Mouse (Mus musculus): ENCODE measurements around the gene Adamts17. TPM values are rescaled to one million over a fixed set of nuclear protein-coding genes. Genes with fewer than 3 reads are reported as not detected.

Gene Adamts17
- polyA plus RNA-seq, 1 experiment from 2014 or later, result 1.6 TPM

GRCm38 (mm10) chr7:66867719-66868501 lies 28.4 kb downstream of the Adamts17 start:
- no peak for ATAC-seq
- Histone ChIP-seq H3K4me2 (replicated peaks; ENCODE audit: low read depth) (no peak overlapping the region), H3K4me1 (replicated peaks; ENCODE audit: control insufficient read depth, insufficient read depth, low read length) (0 out of 2 replicates have a peak, but pooled peaks cover 7% of the 10 kb centered on the region), H3K4me3 (ENCODE audit: low read depth, low read length) (no peak overlapping the region), H3K27me3 (replicated peaks; ENCODE audit: control insufficient read depth, insufficient read depth, low read length) (no peaks in the 10 kb centered on the region), H3K36me3 (ENCODE audit: control insufficient read depth, insufficient read depth) (no peaks in the 10 kb centered on the region), H3K9me3 (ENCODE audit: control insufficient read depth) (no peaks in the 10 kb centered on the region), H3K27ac (ENCODE audit: low read depth, low read length) (peak overlapping the region; percentile 21; the same call in 1 of the 2 replicates), H3K9ac (ENCODE audit: low read depth, low read length) (no peak overlapping the region)
- TF ChIP-seq CTCF (IDR thresholded peaks at IDR 0.05; ENCODE audit: low read depth), result peak; percentile 35; the same call in 1 of the 2 replicates
- WGBS, result 56% methylated on average over 13 of the region's 13 CpGs

GRCm38 (mm10) chr7:66871520-66871919 lies 32.0 kb downstream of the Adamts17 start:
- no peaks in the 10 kb centered on the region for H3K36me3 ChIP-seq (ENCODE audit: control insufficient read depth, insufficient read depth)
- H3K4me2 ChIP-seq (replicated peaks; ENCODE audit: low read depth), result no peak overlapping the region
- H3K4me3 ChIP-seq (ENCODE audit: low read depth, low read length), result no peak overlapping the region
- WGBS, result 66% methylated on average over 7 of the region's 7 CpGs
- no peaks in the 10 kb centered on the region for H3K27me3 ChIP-seq (replicated peaks; ENCODE audit: control insufficient read depth, insufficient read depth, low read length)
- no peaks in the 10 kb centered on the region for H3K9me3 ChIP-seq (ENCODE audit: control insufficient read depth)
- ATAC-seq, result no peak
- no peak for TF ChIP-seq CTCF (IDR thresholded peaks at IDR 0.05; ENCODE audit: low read depth)
- no peak overlapping the region for H3K9ac ChIP-seq (ENCODE audit: low read depth, low read length)
- H3K27ac ChIP-seq (ENCODE audit: low read depth, low read length), result peak overlapping the region; percentile 15; the same call in 1 of the 2 replicates
- 0 out of 2 replicates have a peak, but pooled peaks cover 7% of the 10 kb centered on the region for H3K4me1 ChIP-seq (replicated peaks; ENCODE audit: control insufficient read depth, insufficient read depth, low read length)

DNA sequence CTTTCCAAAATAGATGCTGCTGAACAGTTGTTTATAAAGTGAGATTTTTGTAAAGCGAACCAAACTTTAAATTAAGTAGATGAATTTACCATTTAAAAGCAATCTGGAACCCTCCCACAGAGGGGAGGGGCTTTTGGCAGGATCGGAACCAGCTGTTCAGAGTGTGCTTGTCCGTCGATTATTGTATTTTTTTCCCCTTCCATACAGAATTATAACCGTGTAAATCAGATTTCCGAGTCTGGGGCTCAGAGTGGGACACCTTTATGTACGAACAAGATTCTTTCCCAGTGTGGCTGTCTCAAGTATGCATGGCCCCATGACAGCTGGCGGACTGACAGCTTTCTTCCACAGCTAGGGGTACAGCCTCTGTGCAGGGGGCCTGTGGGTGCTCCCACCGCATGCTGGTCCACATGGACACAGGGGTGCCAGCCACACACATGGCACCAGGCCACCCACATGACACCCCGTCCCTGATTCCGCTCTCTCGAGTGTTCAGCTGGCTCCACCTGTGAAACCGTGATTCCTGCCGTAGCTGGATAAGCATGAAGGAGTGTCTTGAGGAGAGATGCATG lies 32.5 kb downstream of the Adamts17 start:
- 75% methylated on average over 14 of the region's 14 CpGs for WGBS
- Histone ChIP-seq H3K4me2 (replicated peaks; ENCODE audit: low read depth) (no peak overlapping the region), H3K36me3 (ENCODE audit: control insufficient read depth, insufficient read depth) (no peaks in the 10 kb centered on the region), H3K9ac (ENCODE audit: low read depth, low read length) (no peak overlapping the region), H3K4me3 (ENCODE audit: low read depth, low read length) (no peak overlapping the region), H3K27ac (ENCODE audit: low read depth, low read length) (no peak overlapping the region), H3K9me3 (ENCODE audit: control insufficient read depth) (no peaks in the 10 kb centered on the region), H3K27me3 (replicated peaks; ENCODE audit: control insufficient read depth, insufficient read depth, low read length) (no peaks in the 10 kb centered on the region), H3K4me1 (replicated peaks; ENCODE audit: control insufficient read depth, insufficient read depth, low read length) (0 out of 2 replicates have a peak, but pooled peaks cover 7% of the 10 kb centered on the region)
- ATAC-seq, result no peak
- no peak for TF ChIP-seq CTCF (IDR thresholded peaks at IDR 0.05; ENCODE audit: low read depth)

DNA sequence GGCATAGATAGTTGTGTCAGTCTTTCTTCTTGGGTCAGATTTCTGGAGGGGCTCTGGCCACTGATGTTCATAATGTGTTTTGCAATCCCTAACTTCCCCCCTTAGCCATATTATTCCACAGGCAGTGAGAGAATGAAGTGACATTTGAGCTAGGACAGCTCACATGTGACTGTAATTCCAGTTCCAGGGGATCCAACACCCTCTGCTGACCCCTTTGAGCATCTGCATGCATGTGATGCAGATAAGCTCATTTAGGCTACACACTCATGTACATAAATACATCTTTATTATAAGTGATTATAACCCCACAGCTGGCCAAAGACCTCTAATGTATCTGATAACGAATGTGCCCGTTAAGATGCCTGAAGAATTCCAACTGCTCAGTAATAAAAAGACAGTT lies 33.7 kb downstream of the Adamts17 start:
- Histone ChIP-seq H3K36me3 (ENCODE audit: control insufficient read depth, insufficient read depth) (no peaks in the 10 kb centered on the region), H3K9me3 (ENCODE audit: control insufficient read depth) (no peaks in the 10 kb centered on the region), H3K4me1 (replicated peaks; ENCODE audit: control insufficient read depth, insufficient read depth, low read length) (0 out of 2 replicates have a peak, but pooled peaks cover 7% of the 10 kb centered on the region), H3K4me3 (ENCODE audit: low read depth, low read length) (no peak overlapping the region), H3K4me2 (replicated peaks; ENCODE audit: low read depth) (no peak overlapping the region), H3K9ac (ENCODE audit: low read depth, low read length) (no peak overlapping the region), H3K27ac (ENCODE audit: low read depth, low read length) (no peak overlapping the region), H3K27me3 (replicated peaks; ENCODE audit: control insufficient read depth, insufficient read depth, low read length) (no peaks in the 10 kb centered on the region)
- ATAC-seq, result no peak
- WGBS, result 74% methylated on average over 2 of the region's 2 CpGs
- TF ChIP-seq CTCF (IDR thresholded peaks at IDR 0.05; ENCODE audit: low read depth), result 0 out of 2 replicates have a peak, but pooled peaks have one; percentile 11

DNA sequence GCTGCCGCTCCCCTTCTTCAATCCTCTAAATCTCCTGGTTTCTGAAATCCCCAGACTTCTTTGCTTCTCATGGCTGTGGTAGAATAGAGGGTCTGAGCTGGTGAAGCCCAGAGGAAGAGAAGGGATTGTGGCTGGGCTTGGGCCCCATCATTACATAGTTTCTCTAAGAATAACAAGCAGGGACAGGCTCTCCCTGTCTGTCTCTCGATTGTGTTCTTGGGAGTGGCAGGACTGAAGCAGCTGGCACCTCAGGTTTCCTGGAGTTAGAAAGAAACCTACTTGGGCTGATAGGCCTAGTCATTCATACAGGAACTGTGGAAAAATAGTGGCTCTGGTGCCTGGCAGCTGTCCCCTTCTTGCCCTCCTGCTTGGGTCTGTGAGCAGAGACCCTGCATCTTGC lies 51.9 kb downstream of the Adamts17 start:
- no peaks in the 10 kb centered on the region for H3K9me3 ChIP-seq (ENCODE audit: control insufficient read depth)
- no peaks in the 10 kb centered on the region for H3K4me1 ChIP-seq (replicated peaks; ENCODE audit: control insufficient read depth, insufficient read depth, low read length)
- H3K36me3 ChIP-seq (ENCODE audit: control insufficient read depth, insufficient read depth), result no peaks in the 10 kb centered on the region
- H3K4me3 ChIP-seq (ENCODE audit: low read depth, low read length), result no peak overlapping the region
- no peak overlapping the region for H3K4me2 ChIP-seq (replicated peaks; ENCODE audit: low read depth)
- H3K27ac ChIP-seq (ENCODE audit: low read depth, low read length), result no peak overlapping the region
- no peak overlapping the region for H3K9ac ChIP-seq (ENCODE audit: low read depth, low read length)
- ATAC-seq, result no peak
- WGBS, result 61% methylated on average over 2 of the region's 2 CpGs
- no peak for TF ChIP-seq CTCF (IDR thresholded peaks at IDR 0.05; ENCODE audit: low read depth)
- no peaks in the 10 kb centered on the region for H3K27me3 ChIP-seq (replicated peaks; ENCODE audit: control insufficient read depth, insufficient read depth, low read length)

- no peak for TF ChIP-seq CTCF (IDR thresholded peaks at IDR 0.05; ENCODE audit: low read depth)
- Histone ChIP-seq H3K4me2 (replicated peaks; ENCODE audit: low read depth) (no peak overlapping the region), H3K9me3 (ENCODE audit: control insufficient read depth) (no peaks in the 10 kb centered on the region), H3K27me3 (replicated peaks; ENCODE audit: control insufficient read depth, insufficient read depth, low read length) (no peaks in the 10 kb centered on the region), H3K27ac (ENCODE audit: low read depth, low read length) (no peak overlapping the region), H3K4me3 (ENCODE audit: low read depth, low read length) (no peak overlapping the region), H3K9ac (ENCODE audit: low read depth, low read length) (no peak overlapping the region), H3K36me3 (ENCODE audit: control insufficient read depth, insufficient read depth) (no peaks in the 10 kb centered on the region), H3K4me1 (replicated peaks; ENCODE audit: control insufficient read depth, insufficient read depth, low read length) (no peaks in the 10 kb centered on the region)
- no peak for ATAC-seq
- WGBS, result 85% methylated on average over 4 of the region's 4 CpGs
These were observed 52.6 kb downstream of the Adamts17 start for GRCm38 (mm10) chr7:66892096-66892495.
